Comparison of ENCODE assay signal across 18 mouse cellular contexts in the genomic region with DNA sequence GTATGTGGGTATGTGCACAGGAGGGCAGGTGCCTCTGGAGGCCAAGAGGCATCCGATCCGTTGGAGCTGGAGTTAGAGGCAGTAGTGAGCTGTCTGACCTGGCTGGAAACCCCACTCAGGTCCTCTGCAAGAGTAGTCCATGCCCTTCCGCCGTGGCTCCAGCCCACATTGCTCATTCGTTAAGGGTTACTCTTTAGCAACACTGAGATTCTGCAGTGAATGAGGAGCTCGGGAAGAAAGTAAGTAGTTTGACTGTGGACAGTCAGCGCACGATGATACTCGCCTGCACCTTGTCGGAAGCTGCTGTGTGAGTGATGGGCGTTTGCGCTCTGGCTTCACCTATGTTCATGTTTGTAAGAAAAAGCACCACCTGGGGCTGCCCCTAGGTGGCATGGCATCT. TPM values are rescaled to one million over a fixed set of nuclear protein-coding genes. Genes with fewer than 3 reads are reported as not detected.
DNase-seq lines count a peak whose midpoint lies in the region; ATAC-seq and TF ChIP-seq lines count a peak whose summit lies in the region.
"Had no signal": no experiment of that assay in that cellular context is flagged by ENCODE, and none has a peak within 500 bp of the region (broad histone marks: within the 10 kb centered on the region; RNA-seq: fewer than 3 reads in every experiment).

No protein-coding gene starts in this region.

- no peak for ATAC-seq in midbrain, embryonic 11.5 days (ENCODE audit: low FRiP score)
- no peak for ATAC-seq in midbrain, embryonic 13.5 days
- ATAC-seq: forebrain, embryonic 13.5 days had no signal

- H3K36me3 ChIP-seq in kidney, adult 2 months (ENCODE audit: control insufficient read depth, insufficient read depth, low read length): peaks cover 4% of the 10 kb centered on the region; the same call in 1 of the 2 replicates
- H3K36me3 ChIP-seq in midbrain, embryonic 11.5 days (ENCODE audit: control insufficient read depth, insufficient read depth, low read length): no peaks in the 10 kb centered on the region
- no peaks in the 10 kb centered on the region for H3K36me3 ChIP-seq in midbrain, embryonic 13.5 days
- H3K36me3 ChIP-seq: embryonic facial prominence, embryonic 15.5 days; heart, embryonic 10.5 days; hindbrain, embryonic 13.5 days; lung, embryonic 15.5 days had no signal

- peak; percentile 25; the same call in 1 of the 2 replicates for TF ChIP-seq CTCF in kidney, adult 2 months (conservative IDR thresholded peaks at IDR 0.05; ENCODE audit: insufficient read depth, insufficient read length, low read depth, low read length)

- H3K27ac ChIP-seq in kidney, adult 2 months (ENCODE audit: insufficient read depth, low read depth, low read length): peak overlapping the region; percentile 99
- H3K27ac ChIP-seq in midbrain, embryonic 11.5 days (ENCODE audit: low read depth, low read length): no peak overlapping the region
- H3K27ac ChIP-seq in midbrain, embryonic 13.5 days: no peak overlapping the region
- H3K27ac ChIP-seq: embryonic facial prominence, embryonic 15.5 days; forebrain, embryonic 13.5 days; heart, embryonic 10.5 days; hindbrain, embryonic 13.5 days; lung, embryonic 15.5 days had no signal

- no peaks in the 10 kb centered on the region for H3K27me3 ChIP-seq in kidney, adult 2 months (replicated peaks; ENCODE audit: control insufficient read depth, insufficient read depth, low read length)
- no peaks in the 10 kb centered on the region for H3K27me3 ChIP-seq in midbrain, embryonic 11.5 days (ENCODE audit: control insufficient read depth, insufficient read depth, low read length)
- no peaks in the 10 kb centered on the region for H3K27me3 ChIP-seq in midbrain, embryonic 13.5 days
- H3K27me3 ChIP-seq: embryonic facial prominence, embryonic 15.5 days; forebrain, embryonic 13.5 days; hindbrain, embryonic 13.5 days; lung, embryonic 15.5 days had no signal

- peaks cover 51% of the 10 kb centered on the region for H3K4me1 ChIP-seq in kidney, adult 2 months (ENCODE audit: control insufficient read depth, insufficient read depth, low read length)
- no peaks in the 10 kb centered on the region; the same call in 1 of the 2 replicates for H3K4me1 ChIP-seq in midbrain, embryonic 11.5 days (ENCODE audit: control insufficient read depth, insufficient read depth, low read length)
- H3K4me1 ChIP-seq in midbrain, embryonic 13.5 days (replicated peaks): no peaks in the 10 kb centered on the region
- H3K4me1 ChIP-seq: embryonic facial prominence, embryonic 15.5 days; forebrain, embryonic 13.5 days; heart, embryonic 10.5 days; hindbrain, embryonic 13.5 days; lung, embryonic 15.5 days had no signal

- no peaks in the 10 kb centered on the region for H3K9me3 ChIP-seq in midbrain, embryonic 11.5 days (ENCODE audit: control insufficient read depth, low read length)
- H3K9me3 ChIP-seq in midbrain, embryonic 13.5 days: no peaks in the 10 kb centered on the region
- H3K9me3 ChIP-seq: embryonic facial prominence, embryonic 15.5 days; forebrain, embryonic 13.5 days; heart, embryonic 10.5 days; hindbrain, embryonic 13.5 days; lung, embryonic 15.5 days; megakaryocyte, embryonic 14.5 days had no signal

- peak; percentile 40 for DNase-seq in kidney, adult 2 months
- DNase-seq in kidney, postnatal 14 days: no peak
- DNase-seq in midbrain, embryonic 11.5 days (ENCODE audit: low spot score, missing footprints): peak; percentile 68
- peak; percentile 19 for DNase-seq in ZHBTc4 (ENCODE audit: low read depth, low spot score)
- DNase-seq in kidney, postnatal 4 days: peak; percentile 43 to 58
- DNase-seq in lung, postnatal 25 days (ENCODE audit: low spot score): no peak
- DNase-seq: cerebellum, postnatal 10 days; embryo, embryonic 11 days; gastrocnemius, postnatal 36 days; heart, postnatal 10 days; layer of hippocampus, adult 9-11 months had no signal

- WGBS in kidney, adult 2 months: 56% methylated on average over 12 of the region's 12 CpGs
- 89% methylated on average over 12 of the region's 12 CpGs for WGBS in midbrain, embryonic 11.5 days
- 91% methylated on average over 12 of the region's 12 CpGs for WGBS in midbrain, embryonic 13.5 days

- no peak overlapping the region for H3K9ac ChIP-seq in midbrain, embryonic 11.5 days (ENCODE audit: low read length)
- H3K9ac ChIP-seq in midbrain, embryonic 13.5 days (replicated peaks): no peak overlapping the region
- H3K9ac ChIP-seq: embryonic facial prominence, embryonic 15.5 days; forebrain, embryonic 13.5 days; hindbrain, embryonic 13.5 days; lung, embryonic 15.5 days had no signal

- H3K4me2 ChIP-seq in midbrain, embryonic 11.5 days: no peak overlapping the region
- H3K4me2 ChIP-seq in midbrain, embryonic 13.5 days (replicated peaks): no peak overlapping the region
- H3K4me2 ChIP-seq: embryonic facial prominence, embryonic 15.5 days; forebrain, embryonic 13.5 days; hindbrain, embryonic 13.5 days; lung, embryonic 15.5 days had no signal

- TF ChIP-seq POLR2A in kidney, adult 2 months (IDR thresholded peaks at IDR 0.05; ENCODE audit: low read depth, low read length): no peak

- H3K4me3 ChIP-seq in kidney, adult 2 months (ENCODE audit: insufficient read depth, low read depth, low read length): no peak overlapping the region
- no peak overlapping the region for H3K4me3 ChIP-seq in midbrain, embryonic 11.5 days (ENCODE audit: low read depth, low read length)
- no peak overlapping the region for H3K4me3 ChIP-seq in midbrain, embryonic 13.5 days (replicated peaks)
- H3K4me3 ChIP-seq: embryonic facial prominence, embryonic 15.5 days; forebrain, embryonic 13.5 days; heart, embryonic 10.5 days; hindbrain, embryonic 13.5 days; lung, embryonic 15.5 days; megakaryocyte, embryonic 14.5 days had no signal

RNA-seq across cellular contexts. Expression of a gene that starts 17.0 kb away (rescaled TPM):
- polyA plus RNA-seq in kidney, adult 2 months (2012; rRNA removed): 289 and 340 TPM in 2 replicates
- polyA plus RNA-seq in midbrain, embryonic 11.5 days (2014; fragmentation: Nextera tagmentation; extraction: Ambion mirVana): 0.17 and 0.34 TPM in 2 replicates
- 0.66 TPM in 1 of 2 replicates, not detected in the other for polyA plus RNA-seq in midbrain, embryonic 13.5 days (2015; fragmentation: Nextera tagmentation; extraction: Ambion mirVana)

RNA-seq across cellular contexts. Expression of a gene that starts 44.9 kb away (rescaled TPM):
- 15.2 and 18.0 TPM in 2 replicates for polyA plus RNA-seq in kidney, adult 2 months (2012; rRNA removed)
- 60.0 and 61.7 TPM in 2 replicates for polyA plus RNA-seq in midbrain, embryonic 11.5 days (2014; fragmentation: Nextera tagmentation; extraction: Ambion mirVana)
- 73.8 and 76.9 TPM in 2 replicates for polyA plus RNA-seq in midbrain, embryonic 13.5 days (2015; fragmentation: Nextera tagmentation; extraction: Ambion mirVana)

RNA-seq across cellular contexts. Expression of a gene that starts 45.2 kb away (rescaled TPM):
- 3.6 and 3.9 TPM in 2 replicates for polyA plus RNA-seq in kidney, adult 2 months (2012; rRNA removed)
- 14.9 and 17.0 TPM in 2 replicates for polyA plus RNA-seq in midbrain, embryonic 11.5 days (2014; fragmentation: Nextera tagmentation; extraction: Ambion mirVana)
- 18.6 and 19.0 TPM in 2 replicates for polyA plus RNA-seq in midbrain, embryonic 13.5 days (2015; fragmentation: Nextera tagmentation; extraction: Ambion mirVana)

Comparison
In these comparisons a context has a peak if more than half of its experiments do, and no peak if none do; other contexts are left out.
1. DNase-seq: peak in kidney, adult 2 months (single experiment), midbrain, embryonic 11.5 days (single experiment), ZHBTc4 (single experiment) and kidney, postnatal 4 days (2 of 2); none in kidney, postnatal 14 days (single experiment) and lung, postnatal 25 days (single experiment).
2. RNA of a gene that starts 17.0 kb away (polyA plus RNA-seq): 289 to 340 TPM in kidney, adult 2 months; 0.66 TPM in midbrain, embryonic 13.5 days and 0.17 to 0.34 TPM in midbrain, embryonic 11.5 days; every median in the first group is over 100 times any median in the second.